Comparison of ENCODE assay signal across 8 mouse cellular contexts in genomic region chr19:36909676-36910292, GRCm38 (mm10). TPM values are rescaled to one million over a fixed set of nuclear protein-coding genes. Genes with fewer than 3 reads are reported as not detected.
DNase-seq lines count a peak whose midpoint lies in the region; ATAC-seq lines count a peak whose summit lies in the region.

No protein-coding gene starts in this region.

- 17% methylated on average over 9 of the region's 9 CpGs for WGBS in midbrain, embryonic 10.5 days
- WGBS in midbrain, embryonic 16.5 days = 22% methylated on average over 9 of the region's 9 CpGs
- WGBS in liver, embryonic 13.5 days (ENCODE audit: insufficient replicate concordance) = 21% methylated on average over 9 of the region's 9 CpGs
- WGBS in neural tube, embryonic 14.5 days = 29% methylated on average over 9 of the region's 9 CpGs

- no peak overlapping the region for H3K4me2 ChIP-seq in midbrain, embryonic 16.5 days (ENCODE audit: low read length)
- H3K4me2 ChIP-seq in liver, embryonic 13.5 days = no peak overlapping the region
- H3K4me2 ChIP-seq in neural tube, embryonic 14.5 days (ENCODE audit: low read depth, low read length) = no peak overlapping the region

- ATAC-seq in midbrain, embryonic 16.5 days = no peak
- peak; percentile 68 to 78 for ATAC-seq in hematopoietic stem cell, adult 5-6 weeks (replicated peaks in 1 of 2; ENCODE audit: insufficient read depth in 1 of 2, low FRiP score in 2 of 2, low TSS enrichment in 1 of 2, low read depth in 1 of 2, poor library complexity in 2 of 2, severe bottlenecking in 2 of 2)
- ATAC-seq in liver, embryonic 13.5 days (ENCODE audit: low read depth) = peak; percentile 61; the same call in 1 of the 2 replicates
- ATAC-seq in neural tube, embryonic 14.5 days (ENCODE audit: low read depth) = no peak

- no peaks in the 10 kb centered on the region for H3K36me3 ChIP-seq in midbrain, embryonic 10.5 days
- H3K36me3 ChIP-seq in midbrain, embryonic 16.5 days (ENCODE audit: control insufficient read depth, insufficient read depth, low read length) = no peaks in the 10 kb centered on the region
- H3K36me3 ChIP-seq in liver, embryonic 13.5 days = no peaks in the 10 kb centered on the region
- H3K36me3 ChIP-seq in neural tube, embryonic 14.5 days (ENCODE audit: control insufficient read depth, insufficient read depth, low read length) = no peaks in the 10 kb centered on the region

- H3K9ac ChIP-seq in midbrain, embryonic 16.5 days (ENCODE audit: low read depth, low read length) = no peak overlapping the region
- no peak overlapping the region for H3K9ac ChIP-seq in liver, embryonic 13.5 days
- H3K9ac ChIP-seq in neural tube, embryonic 14.5 days (replicated peaks; ENCODE audit: low read depth, low read length) = no peak overlapping the region

- peaks cover 42% of the 10 kb centered on the region for H3K4me1 ChIP-seq in midbrain, embryonic 10.5 days
- peaks cover 9% of the 10 kb centered on the region for H3K4me1 ChIP-seq in midbrain, embryonic 16.5 days (ENCODE audit: control insufficient read depth, insufficient read depth, low read length)
- no peaks in the 10 kb centered on the region for H3K4me1 ChIP-seq in liver, embryonic 13.5 days (replicated peaks)
- H3K4me1 ChIP-seq in neural tube, embryonic 14.5 days (ENCODE audit: control insufficient read depth, insufficient read depth, low read length) = no peaks in the 10 kb centered on the region

- 0 out of 2 replicates have a peak overlapping the region, but pooled peaks have one; percentile 14 for H3K4me3 ChIP-seq in midbrain, embryonic 10.5 days
- H3K4me3 ChIP-seq in midbrain, embryonic 16.5 days (ENCODE audit: low read depth, low read length) = no peak overlapping the region
- H3K4me3 ChIP-seq in liver, embryonic 13.5 days (replicated peaks) = no peak overlapping the region
- no peak overlapping the region for H3K4me3 ChIP-seq in neural tube, embryonic 14.5 days (ENCODE audit: low read depth, low read length)

- H3K27ac ChIP-seq in midbrain, embryonic 10.5 days (replicated peaks) = peak overlapping the region; percentile 69
- H3K27ac ChIP-seq in midbrain, embryonic 16.5 days (ENCODE audit: low read length) = no peak overlapping the region; the same call in 1 of the 2 replicates
- no peak overlapping the region for H3K27ac ChIP-seq in liver, embryonic 13.5 days
- peak overlapping the region; percentile 5; the same call in 1 of the 2 replicates for H3K27ac ChIP-seq in neural tube, embryonic 14.5 days (ENCODE audit: low read depth, low read length)

- H3K27me3 ChIP-seq in midbrain, embryonic 10.5 days (ENCODE audit: low read depth, poor library complexity, severe bottlenecking) = no peaks in the 10 kb centered on the region
- H3K27me3 ChIP-seq in midbrain, embryonic 16.5 days (ENCODE audit: control insufficient read depth, insufficient read depth, low read depth, low read length) = no peaks in the 10 kb centered on the region
- H3K27me3 ChIP-seq in liver, embryonic 13.5 days = peaks cover 29% of the 10 kb centered on the region
- H3K27me3 ChIP-seq in neural tube, embryonic 14.5 days (ENCODE audit: control insufficient read depth, insufficient read depth, low read length) = no peaks in the 10 kb centered on the region

- H3K9me3 ChIP-seq in midbrain, embryonic 10.5 days (replicated peaks) = no peaks in the 10 kb centered on the region; the same call in 1 of the 2 replicates
- no peaks in the 10 kb centered on the region for H3K9me3 ChIP-seq in midbrain, embryonic 16.5 days (replicated peaks; ENCODE audit: control insufficient read depth, low read length, poor library complexity, severe bottlenecking)
- no peaks in the 10 kb centered on the region for H3K9me3 ChIP-seq in liver, embryonic 13.5 days (replicated peaks)
- H3K9me3 ChIP-seq in neural tube, embryonic 14.5 days (ENCODE audit: control insufficient read depth, low read length) = no peaks in the 10 kb centered on the region

- DNase-seq in midbrain, embryonic 10.5 days (ENCODE audit: low spot score) = peak; percentile 79
- DNase-seq in R1 (ENCODE audit: low read depth, low spot score) = peak; percentile 90
- DNase-seq in cerebellum, adult 9-11 months = peak; percentile 60
- DNase-seq in liver, embryonic 13.5 days = peak; percentile 55
- peak; percentile 22 to 71 for DNase-seq in urinary bladder, postnatal 4 days (ENCODE audit: low spot score in 2 of 2)

RNA-seq across cellular contexts. Expression of gene Fgfbp3, which starts 9.6 kb away (rescaled TPM):
- polyA plus RNA-seq in midbrain, embryonic 10.5 days (2016; fragmentation: Nextera tagmentation; extraction: Ambion mirVana) = 23.9 and 33.3 TPM in 2 replicates
- 38.9 and 44.4 TPM in 2 replicates for polyA plus RNA-seq in midbrain, embryonic 16.5 days (2015; fragmentation: Nextera tagmentation; extraction: Ambion mirVana)
- 2.7 and 4.6 TPM in 2 replicates for total RNA-seq in hematopoietic stem cell, adult 5-6 weeks (2017)
- 1.8 TPM in 2 replicates for polyA plus RNA-seq in liver, embryonic 13.5 days (2015; fragmentation: Nextera tagmentation; extraction: Ambion mirVana)
- polyA plus RNA-seq in neural tube, embryonic 14.5 days (2014; fragmentation: Nextera tagmentation; extraction: Ambion mirVana) = 73.4 and 93.0 TPM in 2 replicates

RNA-seq across cellular contexts. Expression of gene Btaf1, which starts 16.1 kb away (rescaled TPM):
- polyA plus RNA-seq in midbrain, embryonic 10.5 days (2016; fragmentation: Nextera tagmentation; extraction: Ambion mirVana) = 17.5 and 19.2 TPM in 2 replicates
- polyA plus RNA-seq in midbrain, embryonic 16.5 days (2015; fragmentation: Nextera tagmentation; extraction: Ambion mirVana) = 8.8 and 10.5 TPM in 2 replicates
- 54.2 and 85.2 TPM in 2 replicates for total RNA-seq in hematopoietic stem cell, adult 5-6 weeks (2017)
- polyA plus RNA-seq in liver, embryonic 13.5 days (2015; fragmentation: Nextera tagmentation; extraction: Ambion mirVana) = 10.4 and 13.6 TPM in 2 replicates
- polyA plus RNA-seq in neural tube, embryonic 14.5 days (2014; fragmentation: Nextera tagmentation; extraction: Ambion mirVana) = 14.7 and 15.9 TPM in 2 replicates

Comparison
In these comparisons a context has a peak if more than half of its experiments do, and no peak if none do; other contexts are left out.
1. H3K27ac ChIP-seq: peak in midbrain, embryonic 10.5 days (single experiment) and neural tube, embryonic 14.5 days (single experiment); none in midbrain, embryonic 16.5 days (single experiment) and liver, embryonic 13.5 days (single experiment).
2. ATAC-seq: peak in hematopoietic stem cell, adult 5-6 weeks (2 of 2) and liver, embryonic 13.5 days (single experiment); none in midbrain, embryonic 16.5 days (single experiment) and neural tube, embryonic 14.5 days (single experiment).
3. Peak in every context shown above with its lines, with median percentiles within 50 percentile points of each other: DNase-seq.